Mouse (Mus musculus) CD4-positive, CD25-positive, alpha-beta regulatory T cell, adult 4 months (primary cell): ENCODE results near the gene Vax2. TPM values are rescaled to one million over a fixed set of nuclear protein-coding genes. Genes with fewer than 3 reads are reported as not detected.
A peak's percentile ranks its signal among the peaks of the same experiment; 100 is the strongest.

Experiments used
- ATAC-seq: one replicate; pipeline ENCODE4 v1.8.0; 2017
- polyA plus RNA-seq, 2 experiments: library from polyadenylated mRNA; unstranded; fragments of 100-300 nt; shearing (Covaris generic); gene quantifications; one replicate each; pipeline ENCODE4 v1.2.1; 2017

The Vax2 gene
- polyA plus RNA-seq, 2 experiments from 2014 or later: 0.43 TPM; not detected in 1

DNA sequence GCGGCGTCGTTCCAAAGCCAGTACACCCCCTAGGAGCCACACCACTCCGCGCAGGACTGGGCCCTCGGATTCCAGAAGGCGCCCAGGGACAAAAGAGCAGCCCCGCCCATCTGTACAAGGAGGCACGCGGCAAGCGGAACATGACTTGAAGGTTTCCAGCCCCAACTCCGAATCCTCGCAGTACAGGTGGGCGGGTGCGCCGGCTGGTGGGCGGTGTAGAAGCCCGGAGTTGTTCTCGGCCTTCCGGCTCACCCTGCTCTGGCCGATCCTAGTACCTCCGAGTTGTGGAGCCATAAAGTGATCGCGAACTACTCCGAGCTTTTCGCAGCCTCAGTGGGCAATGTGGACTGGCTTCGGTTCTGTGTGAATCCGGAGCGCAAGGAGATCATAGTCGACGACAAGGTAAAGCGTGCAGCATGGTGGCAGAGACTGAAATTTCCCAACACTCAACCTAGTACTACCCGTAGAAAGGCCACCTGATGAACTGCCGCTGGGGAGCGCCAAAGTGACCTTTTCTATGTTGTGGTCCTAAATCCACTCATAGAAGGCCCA lies 51.9 kb downstream of the Vax2 start:
- peak; percentile 44 for ATAC-seq

- no peak for ATAC-seq
These were observed 55.9 kb downstream of the Vax2 start for GRCm38 (mm10) chr6:83766982-83767381.

DNA sequence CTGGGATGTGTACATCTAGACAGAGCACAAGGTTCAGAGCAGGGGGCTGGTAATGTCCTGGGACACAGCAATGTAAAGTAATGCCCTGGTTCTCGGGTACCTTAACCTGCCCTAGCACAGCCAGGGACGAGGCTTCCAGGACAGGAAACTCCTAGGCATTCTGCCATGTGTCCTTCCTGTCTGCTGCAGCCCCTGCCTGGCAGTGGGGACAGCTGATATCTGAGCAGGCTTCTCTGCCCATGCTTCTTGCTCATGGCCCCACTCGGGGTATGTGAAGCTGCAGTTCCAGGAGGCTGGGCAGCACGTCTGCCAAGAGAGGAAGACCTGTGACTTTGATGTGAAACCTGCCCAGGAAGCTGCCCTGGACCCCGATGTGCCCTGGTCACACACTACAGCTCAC lies 57.4 kb downstream of the Vax2 start:
- no peak for ATAC-seq

DNA sequence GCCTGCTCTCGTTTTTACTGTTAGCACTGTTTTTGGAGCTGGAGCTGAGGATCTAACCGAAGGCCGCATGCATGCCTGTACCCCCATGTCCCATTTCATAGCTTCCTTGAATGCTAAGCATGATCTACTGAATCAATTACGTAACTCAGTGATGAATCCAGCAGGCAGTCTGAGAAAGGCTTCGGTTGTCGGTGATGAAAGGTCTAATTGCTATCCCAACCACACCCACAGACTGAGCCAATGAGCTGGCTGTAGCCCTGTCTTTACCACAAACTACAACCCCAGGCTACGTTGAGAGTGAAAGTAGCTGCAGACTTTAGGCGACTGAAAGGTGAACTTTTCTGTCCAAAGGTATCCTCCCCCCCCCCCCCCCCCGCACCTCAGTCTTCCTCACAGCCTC lies 63.1 kb downstream of the Vax2 start:
- ATAC-seq: no peak

DNA sequence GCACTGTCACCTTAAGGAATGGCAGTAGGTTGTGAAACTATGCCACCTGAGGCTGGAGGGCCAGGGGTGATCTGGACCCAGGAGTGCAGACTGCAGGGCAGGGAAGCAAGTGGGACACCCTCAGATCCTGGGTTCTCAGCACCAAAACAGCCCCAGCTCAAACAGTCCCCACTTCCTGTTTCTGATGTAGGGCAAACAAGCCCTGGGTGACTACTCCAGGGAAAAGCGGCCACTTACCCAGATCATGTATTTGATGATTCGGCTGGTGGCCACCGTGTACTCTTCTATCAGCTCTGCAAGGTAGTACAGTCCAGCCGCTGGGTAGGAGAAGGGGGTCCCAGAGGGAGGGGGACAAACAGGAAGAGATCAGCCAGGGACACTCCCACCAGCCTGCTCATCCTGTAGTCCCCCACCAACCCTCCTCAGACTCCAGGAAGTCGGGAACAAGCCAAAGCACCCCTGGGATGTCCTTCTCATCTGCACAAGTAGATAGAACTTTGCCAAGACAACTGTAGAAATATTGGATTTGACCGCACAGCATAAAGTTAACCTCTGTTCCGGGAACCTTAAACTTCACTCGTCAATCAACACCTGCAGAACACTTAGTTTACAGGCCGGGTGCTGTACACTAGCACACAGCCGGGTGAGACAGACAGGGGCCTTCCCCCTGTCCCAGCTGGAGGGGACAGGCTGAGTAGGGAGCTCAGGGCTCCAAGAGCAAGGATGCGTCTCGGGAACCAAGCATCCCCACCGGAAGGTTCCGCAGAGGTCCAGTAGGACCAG lies 63.9 kb downstream of the Vax2 start:
- ATAC-seq: peak; percentile 28

DNA sequence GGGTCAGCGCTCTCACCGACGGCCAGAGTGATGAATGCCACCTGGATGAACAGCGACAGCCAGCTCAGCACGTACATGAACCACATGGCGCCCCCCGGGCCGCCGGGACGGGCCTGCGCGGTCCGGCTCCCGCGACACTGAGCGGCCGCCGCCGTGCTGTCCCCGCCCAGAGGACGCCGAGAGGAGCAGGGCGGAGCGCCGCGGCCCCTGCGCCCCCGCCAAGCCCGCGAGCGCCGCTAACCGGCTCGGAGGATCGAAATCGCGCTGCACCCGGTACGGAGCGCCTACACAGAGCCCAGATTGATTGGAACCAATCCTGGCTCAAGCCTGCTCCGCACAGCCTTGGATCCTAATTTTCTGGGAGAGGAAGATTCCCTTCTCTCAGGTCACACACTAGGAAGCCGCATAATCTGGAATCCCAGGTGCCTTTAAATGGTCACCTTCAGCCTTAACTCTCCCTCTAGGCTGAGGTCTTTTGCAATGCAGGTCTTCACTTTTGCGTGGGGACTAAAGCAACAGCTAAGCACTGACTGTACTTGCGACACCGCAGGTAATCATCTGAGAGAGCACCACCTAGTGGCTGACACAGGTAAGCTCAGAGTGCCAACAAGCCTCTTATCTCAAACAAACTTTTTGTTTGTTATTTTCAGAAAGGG lies 64.7 kb downstream of the Vax2 start, which contains the start of gene Tex261:
Tex261 (minus strand) TSS at position 176 of the 656 bp plus-strand sequence.
- ATAC-seq: peak; percentile 91

DNA sequence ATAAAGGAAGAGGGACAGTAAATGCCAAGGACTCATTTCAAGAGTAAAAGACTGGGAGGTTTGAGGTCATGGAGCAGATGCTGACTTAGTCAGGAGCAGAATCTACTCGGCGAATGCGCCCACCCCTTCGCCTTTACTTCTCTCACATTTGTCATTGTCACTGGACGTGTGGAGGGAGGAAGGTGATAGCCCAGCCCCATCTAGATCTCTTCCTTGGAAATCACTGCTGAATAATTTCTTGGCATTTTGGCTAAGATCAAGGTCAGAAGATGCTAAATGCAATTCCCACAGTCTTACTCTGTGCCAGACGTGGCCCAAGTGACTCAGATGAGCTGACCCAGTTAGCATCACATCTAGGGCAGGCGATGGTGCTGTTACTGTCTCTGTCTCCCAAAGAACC lies 67.2 kb downstream of the Vax2 start:
- ATAC-seq: no peak

DNA sequence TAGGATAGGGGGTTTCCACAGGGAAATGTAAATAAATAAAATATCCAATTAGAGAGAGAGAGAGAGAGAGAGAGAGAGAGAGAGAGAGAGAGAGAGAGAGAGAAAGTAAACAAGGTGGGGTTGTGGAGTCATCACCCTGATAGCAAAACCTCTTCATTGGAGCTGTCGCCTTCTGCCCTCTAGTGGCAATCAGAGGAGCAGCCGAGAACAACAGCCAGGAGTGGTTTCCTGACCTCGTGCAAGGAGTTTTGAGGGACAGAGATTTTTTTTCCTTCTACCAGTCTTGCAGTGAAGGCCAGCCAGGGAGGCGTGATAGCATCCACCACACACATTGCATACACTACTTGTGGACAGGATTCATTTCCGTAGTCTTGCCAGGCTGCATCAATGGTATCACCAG lies 68.0 kb downstream of the Vax2 start:
- ATAC-seq: no peak

- ATAC-seq: no peak
These were observed 75.4 kb downstream of the Vax2 start for GRCm38 (mm10) chr6:83786426-83786825.

Other genes with a start within 250 kb of the Vax2 start
- 10 to 100 TPM; 91.3 to 93.4 TPM for gene Dguok, start 204.3 kb upstream of the Vax2 start, polyA plus RNA-seq
- 10 to 100 TPM; 21.8 to 33.3 TPM for gene Actg2, start 175.0 kb upstream of the Vax2 start, polyA plus RNA-seq
- 10 to 100 TPM; 29.5 to 34.5 TPM for gene Stambp, start 138.5 kb upstream of the Vax2 start, polyA plus RNA-seq
- not detected for gene Clec4f, start 55.1 kb upstream of the Vax2 start, polyA plus RNA-seq
- not detected for gene Cd207, start 33.4 kb upstream of the Vax2 start, polyA plus RNA-seq
- not detected for gene Atp6v1b1, start 31.7 kb downstream of the Vax2 start, polyA plus RNA-seq
- gene Ankrd53, start 51.4 kb downstream of the Vax2 start, polyA plus RNA-seq: not detected
- gene Tex261, start 64.5 kb downstream of the Vax2 start, polyA plus RNA-seq: 10 to 100 TPM; 78.1 to 88.1 TPM
- 10 to 100 TPM; 31.0 to 32.7 TPM for gene Nagk, start 83.7 kb downstream of the Vax2 start, polyA plus RNA-seq
- gene Paip2b, start 120.5 kb downstream of the Vax2 start, polyA plus RNA-seq: 10 to 100 TPM; 18.5 to 36.3 TPM
- 100 to 1,000 TPM; 143 to 164 TPM for gene Zfp638, start 155.8 kb downstream of the Vax2 start, polyA plus RNA-seq